Comparison of ENCODE assay signal across 16 mouse cellular contexts in genomic region chr2:120054771-120055552, GRCm38 (mm10). TPM values are rescaled to one million over a fixed set of nuclear protein-coding genes. Genes with fewer than 3 reads are reported as not detected.
DNase-seq lines count a peak whose midpoint lies in the region; ATAC-seq and TF ChIP-seq lines count a peak whose summit lies in the region.
"Had no signal": no experiment of that assay in that cellular context is flagged by ENCODE, and none has a peak within 500 bp of the region (broad histone marks: within the 10 kb centered on the region; RNA-seq: fewer than 3 reads in every experiment).

No protein-coding gene starts in this region.

- no peaks in the 10 kb centered on the region for H3K9me3 ChIP-seq in intestine, postnatal 0 days (ENCODE audit: control insufficient read depth)
- no peaks in the 10 kb centered on the region for H3K9me3 ChIP-seq in intestine, embryonic 15.5 days
- H3K9me3 ChIP-seq in heart, embryonic 14.5 days (ENCODE audit: control insufficient read depth, low read length) = no peaks in the 10 kb centered on the region
- H3K9me3 ChIP-seq in forebrain, postnatal 0 days (ENCODE audit: low read length) = no peaks in the 10 kb centered on the region

- 0 out of 2 replicates have a peak, but pooled peaks have one; percentile 7 for ATAC-seq in intestine, postnatal 0 days
- ATAC-seq in intestine, embryonic 15.5 days = no peak
- no peak for ATAC-seq in heart, embryonic 14.5 days (ENCODE audit: insufficient number of reproducible peaks, insufficient read depth, low FRiP score, low read depth)
- no peak for ATAC-seq in forebrain, postnatal 0 days
- ATAC-seq: forebrain, embryonic 16.5 days had no signal

- H3K9ac ChIP-seq in intestine, postnatal 0 days (ENCODE audit: low read depth, low read length) = no peak overlapping the region
- H3K9ac ChIP-seq in intestine, embryonic 15.5 days = no peak overlapping the region
- peak overlapping the region; percentile 1; the same call in 1 of the 2 replicates for H3K9ac ChIP-seq in heart, embryonic 14.5 days (ENCODE audit: low read length)
- no peak overlapping the region for H3K9ac ChIP-seq in forebrain, postnatal 0 days
- H3K9ac ChIP-seq: liver, embryonic 14.5 days had no signal

- no peaks in the 10 kb centered on the region for H3K4me1 ChIP-seq in intestine, postnatal 0 days (replicated peaks; ENCODE audit: control insufficient read depth, insufficient read depth, low read length)
- no peaks in the 10 kb centered on the region for H3K4me1 ChIP-seq in intestine, embryonic 15.5 days (replicated peaks)
- H3K4me1 ChIP-seq in heart, embryonic 14.5 days (ENCODE audit: control insufficient read depth in 2 of 2, insufficient read depth in 2 of 2, low read length in 2 of 2) = peaks cover 15 to 28% of the 10 kb centered on the region in 2 experiments
- H3K4me1 ChIP-seq in testis, adult 2 months (ENCODE audit: control insufficient read depth, insufficient read depth, low read length) = peaks cover 4% of the 10 kb centered on the region; the same call in 1 of the 2 replicates
- no peaks in the 10 kb centered on the region for H3K4me1 ChIP-seq in forebrain, postnatal 0 days (ENCODE audit: insufficient read depth)

- no peak overlapping the region for H3K4me3 ChIP-seq in intestine, postnatal 0 days (ENCODE audit: low read depth, low read length)
- no peak overlapping the region for H3K4me3 ChIP-seq in intestine, embryonic 15.5 days (replicated peaks)
- H3K4me3 ChIP-seq in heart, embryonic 14.5 days (ENCODE audit: control insufficient read depth in 1 of 2, insufficient read depth in 1 of 2, low read depth in 1 of 2, low read length in 2 of 2) = no peak overlapping the region
- H3K4me3 ChIP-seq in testis, adult 2 months (ENCODE audit: control insufficient read depth, low read depth, low read length) = no peak overlapping the region
- H3K4me3 ChIP-seq in forebrain, postnatal 0 days (ENCODE audit: low read depth, low read length) = no peak overlapping the region

- TF ChIP-seq CTCF in intestine, postnatal 0 days (IDR thresholded peaks at IDR 0.05; ENCODE audit: low read depth) = no peak
- no peak for TF ChIP-seq CTCF in testis, adult 2 months (IDR thresholded peaks at IDR 0.05; ENCODE audit: control insufficient read depth, insufficient read depth, insufficient replicate concordance, low read depth, low read length)
- no peak for TF ChIP-seq CTCF in forebrain, postnatal 0 days (IDR thresholded peaks at IDR 0.05; ENCODE audit: low read depth)

- no peaks in the 10 kb centered on the region for H3K36me3 ChIP-seq in intestine, postnatal 0 days (ENCODE audit: control insufficient read depth, insufficient read depth)
- H3K36me3 ChIP-seq in intestine, embryonic 15.5 days = no peaks in the 10 kb centered on the region
- H3K36me3 ChIP-seq in heart, embryonic 14.5 days (ENCODE audit: control insufficient read depth, insufficient read depth, low read length) = no peaks in the 10 kb centered on the region
- H3K36me3 ChIP-seq in testis, adult 2 months (ENCODE audit: control insufficient read depth, insufficient read depth, low read length) = no peaks in the 10 kb centered on the region
- H3K36me3 ChIP-seq in forebrain, postnatal 0 days (ENCODE audit: insufficient read depth) = no peaks in the 10 kb centered on the region

- peak; percentile 75 for DNase-seq in adrenal gland, postnatal 14 days
- DNase-seq in forebrain, postnatal 0 days = no peak
- DNase-seq in spleen, adult 12 weeks (ENCODE audit: low spot score) = no peak
- DNase-seq: cerebellum, adult 9-11 months; kidney, adult 11 months; kidney, postnatal 25 days; left cerebral cortex, postnatal 4 days; lung, postnatal 14 days; right cerebral cortex, postnatal 4 days had no signal

- H3K4me2 ChIP-seq in intestine, postnatal 0 days (replicated peaks; ENCODE audit: low read depth) = no peak overlapping the region
- H3K4me2 ChIP-seq in intestine, embryonic 15.5 days (replicated peaks) = no peak overlapping the region
- no peak overlapping the region for H3K4me2 ChIP-seq in heart, embryonic 14.5 days (ENCODE audit: low read length)
- no peak overlapping the region for H3K4me2 ChIP-seq in forebrain, postnatal 0 days (ENCODE audit: low read depth)
- H3K4me2 ChIP-seq: midbrain, embryonic 11.5 days had no signal

- no peak overlapping the region for H3K27ac ChIP-seq in intestine, postnatal 0 days (ENCODE audit: low read depth, low read length)
- no peak overlapping the region for H3K27ac ChIP-seq in intestine, embryonic 15.5 days
- H3K27ac ChIP-seq in heart, embryonic 14.5 days (replicated peaks in 1 of 2; ENCODE audit: control insufficient read depth in 1 of 2, insufficient read depth in 1 of 2, low read depth in 2 of 2, low read length in 2 of 2) = peak overlapping the region; percentile 31 to 67; a peak in 3 of 4 replicates
- peak overlapping the region; percentile 81 for H3K27ac ChIP-seq in testis, adult 2 months (ENCODE audit: control insufficient read depth, insufficient read depth, low read depth, low read length)
- no peak overlapping the region for H3K27ac ChIP-seq in forebrain, postnatal 0 days (ENCODE audit: low read depth, low read length)
- H3K27ac ChIP-seq: liver, embryonic 14.5 days had no signal

- H3K27me3 ChIP-seq in intestine, postnatal 0 days (replicated peaks; ENCODE audit: control insufficient read depth, insufficient read depth, low read length) = no peaks in the 10 kb centered on the region
- no peaks in the 10 kb centered on the region for H3K27me3 ChIP-seq in intestine, embryonic 15.5 days (replicated peaks)
- no peaks in the 10 kb centered on the region for H3K27me3 ChIP-seq in heart, embryonic 14.5 days (ENCODE audit: control insufficient read depth, insufficient read depth, low read length)
- no peaks in the 10 kb centered on the region for H3K27me3 ChIP-seq in testis, adult 2 months (ENCODE audit: control insufficient read depth, insufficient read depth, low read length)
- no peaks in the 10 kb centered on the region for H3K27me3 ChIP-seq in forebrain, postnatal 0 days (ENCODE audit: insufficient read depth, low read length)

- WGBS in intestine, postnatal 0 days = 65% methylated on average over 12 of the region's 12 CpGs
- 81% methylated on average over 12 of the region's 12 CpGs for WGBS in intestine, embryonic 15.5 days
- WGBS in heart, embryonic 14.5 days = 60% methylated on average over 12 of the region's 12 CpGs
- whole genome bisulfite sequencing in forebrain, postnatal 0 days = 87% methylated on average over 12 of the region's 12 CpGs

- no peak; the same call in 1 of the 2 replicates for TF ChIP-seq POLR2A in testis, adult 2 months (IDR thresholded peaks at IDR 0.05; ENCODE audit: control insufficient read depth, low read depth, low read length)

RNA-seq across cellular contexts. Expression of gene Pla2g4b, which starts 21.7 kb away (rescaled TPM):
- polyA plus RNA-seq in intestine, postnatal 0 days (2015; fragmentation: Nextera tagmentation; extraction: Ambion mirVana) = 0.81 and 0.99 TPM in 2 replicates
- 0.75 and 1.4 TPM in 2 replicates for polyA plus RNA-seq in intestine, embryonic 15.5 days (2015; fragmentation: Nextera tagmentation; extraction: Ambion mirVana)
- 2.9 and 4.8 TPM in 2 replicates for total RNA-seq in adrenal gland, postnatal 14 days (2021)
- 0.84 and 0.86 TPM in 2 replicates for polyA plus RNA-seq in heart, embryonic 14.5 days (2014; fragmentation: Nextera tagmentation; extraction: Ambion mirVana)
- 2.7 and 4.1 TPM in 2 replicates for polyA plus RNA-seq in testis, adult 2 months (2012; rRNA removed)
- 8.5 and 11.1 TPM in 2 replicates for total RNA-seq in forebrain, postnatal 0 days (2014; rRNA removed)
- 0.13 and 0.48 TPM in 2 replicates for polyA plus RNA-seq in forebrain, postnatal 0 days (2015; fragmentation: Nextera tagmentation; extraction: Ambion mirVana)

RNA-seq across cellular contexts. Expression of gene Gm28042, which starts 27.7 kb away (rescaled TPM):
- 1.3 TPM in 2 replicates for polyA plus RNA-seq in intestine, postnatal 0 days (2015; fragmentation: Nextera tagmentation; extraction: Ambion mirVana)
- 2.2 TPM in 2 replicates for polyA plus RNA-seq in intestine, embryonic 15.5 days (2015; fragmentation: Nextera tagmentation; extraction: Ambion mirVana)
- 0.85 and 1.2 TPM in 2 replicates for total RNA-seq in adrenal gland, postnatal 14 days (2021)
- 1.9 and 3.6 TPM in 2 replicates for polyA plus RNA-seq in heart, embryonic 14.5 days (2014; fragmentation: Nextera tagmentation; extraction: Ambion mirVana)
- 3.1 and 3.7 TPM in 2 replicates for polyA plus RNA-seq in testis, adult 2 months (2012; rRNA removed)
- total RNA-seq in forebrain, postnatal 0 days (2014; rRNA removed) = 4.3 and 7.5 TPM in 2 replicates
- 0.72 and 1.2 TPM in 2 replicates for polyA plus RNA-seq in forebrain, postnatal 0 days (2015; fragmentation: Nextera tagmentation; extraction: Ambion mirVana)

RNA-seq across cellular contexts. Expression of gene Jmjd7, which starts 27.7 kb away (rescaled TPM):
- polyA plus RNA-seq in intestine, postnatal 0 days (2015; fragmentation: Nextera tagmentation; extraction: Ambion mirVana) = 8.9 and 9.1 TPM in 2 replicates
- 15.5 and 17.8 TPM in 2 replicates for polyA plus RNA-seq in intestine, embryonic 15.5 days (2015; fragmentation: Nextera tagmentation; extraction: Ambion mirVana)
- total RNA-seq in adrenal gland, postnatal 14 days (2021) = 8.3 and 12.1 TPM in 2 replicates
- 18.1 and 20.7 TPM in 2 replicates for polyA plus RNA-seq in heart, embryonic 14.5 days (2014; fragmentation: Nextera tagmentation; extraction: Ambion mirVana)
- polyA plus RNA-seq in testis, adult 2 months (2012; rRNA removed) = 6.4 and 7.3 TPM in 2 replicates
- 12.7 and 14.6 TPM in 2 replicates for total RNA-seq in forebrain, postnatal 0 days (2014; rRNA removed)
- 16.4 and 16.9 TPM in 2 replicates for polyA plus RNA-seq in forebrain, postnatal 0 days (2015; fragmentation: Nextera tagmentation; extraction: Ambion mirVana)

Comparison
In these comparisons a context has a peak if more than half of its experiments do, and no peak if none do; other contexts are left out.
1. H3K27ac ChIP-seq: peak in heart, embryonic 14.5 days (2 of 2) and testis, adult 2 months (single experiment); none in intestine, postnatal 0 days (single experiment), intestine, embryonic 15.5 days (single experiment) and forebrain, postnatal 0 days (single experiment).